Mouse (Mus musculus): Measurements from ENCODE around the gene Plcd4. TPM values are rescaled to one million over a fixed set of nuclear protein-coding genes. Genes with fewer than 3 reads are reported as not detected.

Plcd4 gene
- polyA plus RNA-seq, 1 experiment from 2014 or later = 2.9 TPM

Small RNA genes lying within 50 kb of the gene (microRNA-seq; reads per million reads assigned to microRNA genes)
- gene Gm25035 (ENCODE audit: borderline number of aligned reads) = not detected

Other genes with a start within 250 kb of the Plcd4 start
- 35.4 and 35.6 TPM in 2 replicates for gene Tmbim1, start 237.3 kb upstream of the Plcd4 start, polyA plus RNA-seq (2014; fragmentation: Nextera tagmentation; extraction: Ambion mirVana)
- gene Catip, start 180.8 kb upstream of the Plcd4 start, polyA plus RNA-seq (2014; fragmentation: Nextera tagmentation; extraction: Ambion mirVana) = 0.43 and 0.95 TPM in 2 replicates
- 5.6 and 5.7 TPM in 2 replicates for gene Slc11a1, start 167.7 kb upstream of the Plcd4 start, polyA plus RNA-seq (2014; fragmentation: Nextera tagmentation; extraction: Ambion mirVana)
- gene Ctdsp1, start 151.4 kb upstream of the Plcd4 start, polyA plus RNA-seq (2014; fragmentation: Nextera tagmentation; extraction: Ambion mirVana) = 83.7 and 92.8 TPM in 2 replicates
- gene Vil1, start 133.5 kb upstream of the Plcd4 start, polyA plus RNA-seq (2014; fragmentation: Nextera tagmentation; extraction: Ambion mirVana) = 0.13 TPM in 1 of 2 replicates, not detected in the other
- gene Cnot9, start 36.8 kb upstream of the Plcd4 start, polyA plus RNA-seq (2014; fragmentation: Nextera tagmentation; extraction: Ambion mirVana) = 56.4 and 62.5 TPM in 2 replicates
- gene Usp37, start 1.4 kb downstream of the Plcd4 start, polyA plus RNA-seq (2014; fragmentation: Nextera tagmentation; extraction: Ambion mirVana) = 29.1 and 31.2 TPM in 2 replicates
- 7.4 and 8.1 TPM in 2 replicates for gene Zfp142, start 45.4 kb downstream of the Plcd4 start, polyA plus RNA-seq (2014; fragmentation: Nextera tagmentation; extraction: Ambion mirVana)
- 16.6 and 18.9 TPM in 2 replicates for gene Bcs1l, start 45.4 kb downstream of the Plcd4 start, polyA plus RNA-seq (2014; fragmentation: Nextera tagmentation; extraction: Ambion mirVana)
- 7.0 and 8.8 TPM in 2 replicates for gene Rnf25, start 58.5 kb downstream of the Plcd4 start, polyA plus RNA-seq (2014; fragmentation: Nextera tagmentation; extraction: Ambion mirVana)
- gene Stk36, start 58.6 kb downstream of the Plcd4 start, polyA plus RNA-seq (2014; fragmentation: Nextera tagmentation; extraction: Ambion mirVana) = 7.7 and 10.5 TPM in 2 replicates
- gene Ttll4, start 118.9 kb downstream of the Plcd4 start, polyA plus RNA-seq (2014; fragmentation: Nextera tagmentation; extraction: Ambion mirVana) = 18.2 and 20.1 TPM in 2 replicates
- gene Cyp27a1, start 170.7 kb downstream of the Plcd4 start, polyA plus RNA-seq (2014; fragmentation: Nextera tagmentation; extraction: Ambion mirVana) = 9.0 and 9.7 TPM in 2 replicates
- 4.5 and 6.4 TPM in 2 replicates for gene Prkag3, start 206.3 kb downstream of the Plcd4 start, polyA plus RNA-seq (2014; fragmentation: Nextera tagmentation; extraction: Ambion mirVana)
- 16.1 and 23.1 TPM in 2 replicates for gene Wnt6, start 229.0 kb downstream of the Plcd4 start, polyA plus RNA-seq (2014; fragmentation: Nextera tagmentation; extraction: Ambion mirVana)
- gene Wnt10a, start 248.6 kb downstream of the Plcd4 start, polyA plus RNA-seq (2014; fragmentation: Nextera tagmentation; extraction: Ambion mirVana) = 6.1 and 6.7 TPM in 2 replicates